Mouse (Mus musculus) heart, embryonic 10.5 days (tissue): Measurements from ENCODE around the gene Tbc1d2b. TPM values are rescaled to one million over a fixed set of nuclear protein-coding genes. Genes with fewer than 3 reads are reported as not detected.
A peak's percentile ranks its signal among the peaks of the same experiment; 100 is the strongest.

ENCODE experiments used
- DNase-seq: peaks from one replicate; pipeline ENCODE4 v3.0.0-alpha.2; 2017; ENCODE audit warnings: low spot score
- H3K27ac ChIP-seq: fragments of 300-500 bp; sonication (generic); 2 replicates; pipeline ENCODE4 v1.5.1; 2016; ENCODE audit warnings: mild to moderate bottlenecking
- H3K27me3 ChIP-seq: fragments of 300-500 bp; sonication (generic); 2 replicates; pipeline ENCODE4 v1.6.1; 2016; ENCODE audit warnings: mild to moderate bottlenecking; ENCODE audit not compliant: poor library complexity, insufficient read depth, severe bottlenecking
- H3K36me3 ChIP-seq: fragments of 300-500 bp; sonication (generic); 2 replicates; pipeline ENCODE4 v1.6.1; 2016; ENCODE audit warnings: mild to moderate bottlenecking, moderate library complexity
- H3K4me1 ChIP-seq: fragments of 300-500 bp; sonication (generic); 2 replicates; pipeline ENCODE4 v1.6.1; 2016; ENCODE audit warnings: mild to moderate bottlenecking
- H3K4me3 ChIP-seq: fragments of 300-500 bp; sonication (generic); 2 replicates; pipeline ENCODE4 v1.5.1; 2016; ENCODE audit warnings: mild to moderate bottlenecking, moderate library complexity
- H3K9me3 ChIP-seq: fragments of 300-500 bp; sonication (generic); 2 replicates; pipeline ENCODE4 v1.6.1; 2016; ENCODE audit warnings: mild to moderate bottlenecking, moderate library complexity
- WGBS: fragments of 180-500 bp; shearing (Covaris S2); methylation state at CpG from one replicate; pipeline ENCODE4 v1.1.7; 2016; 5-methylcytosine and 5-hydroxymethylcytosine counted together
- polyA plus RNA-seq: library from polyadenylated mRNA; unstranded; fragments of >200 nt; fragmentation: Nextera tagmentation; extraction: Ambion mirVana; gene quantifications from 2 replicates; pipeline ENCODE4 v1.2.1, GENCODE M21; 2016

The Tbc1d2b gene
- polyA plus RNA-seq = 7.2 and 8.0 TPM in 2 replicates

GRCm38 (mm10) chr9:90270193-90270943 is at the start of gene Tbc1d2b:
Gene Tbc1d2b (minus strand): TSS chr9:90270804.
- H3K27ac ChIP-seq = peak within 1 kb of the TSS; percentile 92
- no peaks in the 10 kb centered on the region for H3K27me3 ChIP-seq
- no peaks in the 10 kb centered on the region for H3K9me3 ChIP-seq
- under 1% methylated on average over 69 of the region's 74 CpGs for WGBS
- H3K4me3 ChIP-seq = peak within 1 kb of the TSS; percentile 90
- DNase-seq = no peak
- no peaks in the 10 kb centered on the region for H3K36me3 ChIP-seq
- peaks cover 19% of the 10 kb centered on the region for H3K4me1 ChIP-seq

GRCm38 (mm10) chr9:90316300-90316699 is 45.7 kb upstream of the Tbc1d2b start:
- Histone ChIP-seq H3K4me3 (no peak overlapping the region), H3K27me3 (no peaks in the 10 kb centered on the region), H3K36me3 (no peaks in the 10 kb centered on the region), H3K9me3 (no peaks in the 10 kb centered on the region), H3K27ac (no peak overlapping the region), H3K4me1 (no peaks in the 10 kb centered on the region)
- DNase-seq = no peak
- WGBS = 66% methylated on average over 5 of the region's 5 CpGs

- Histone ChIP-seq H3K4me1 (no peaks in the 10 kb centered on the region), H3K9me3 (no peaks in the 10 kb centered on the region), H3K4me3 (no peak overlapping the region), H3K27me3 (no peaks in the 10 kb centered on the region), H3K36me3 (no peaks in the 10 kb centered on the region), H3K27ac (no peak overlapping the region)
- WGBS = 82% methylated on average over 11 of the region's 11 CpGs
- no peak for DNase-seq
These were observed 45.1 kb upstream of the Tbc1d2b start for GRCm38 (mm10) chr9:90315662-90316061.

GRCm38 (mm10) chr9:90304254-90304653 is 33.6 kb upstream of the Tbc1d2b start:
- DNase-seq = no peak
- Histone ChIP-seq H3K9me3 (no peaks in the 10 kb centered on the region), H3K27me3 (no peaks in the 10 kb centered on the region), H3K27ac (no peak overlapping the region), H3K4me1 (0 out of 2 replicates have a peak, but pooled peaks cover 3% of the 10 kb centered on the region), H3K4me3 (no peak overlapping the region), H3K36me3 (no peaks in the 10 kb centered on the region)
- WGBS = 88% methylated on average over 2 of the region's 2 CpGs

GRCm38 (mm10) chr9:90303101-90303835 is 32.7 kb upstream of the Tbc1d2b start:
- Histone ChIP-seq H3K4me1 (0 out of 2 replicates have a peak, but pooled peaks cover 3% of the 10 kb centered on the region), H3K9me3 (no peaks in the 10 kb centered on the region), H3K4me3 (no peak overlapping the region), H3K36me3 (no peaks in the 10 kb centered on the region), H3K27ac (no peak overlapping the region), H3K27me3 (no peaks in the 10 kb centered on the region)
- DNase-seq = no peak
- 57% methylated on average over 2 of the region's 2 CpGs for whole genome bisulfite sequencing

- 79% methylated on average over 4 of the region's 4 CpGs for WGBS
- H3K36me3 ChIP-seq = no peaks in the 10 kb centered on the region
- H3K4me3 ChIP-seq = no peak overlapping the region
- no peak for DNase-seq
- no peak overlapping the region for H3K27ac ChIP-seq
- no peaks in the 10 kb centered on the region for H3K9me3 ChIP-seq
- 0 out of 2 replicates have a peak, but pooled peaks cover 3% of the 10 kb centered on the region for H3K4me1 ChIP-seq
- H3K27me3 ChIP-seq = no peaks in the 10 kb centered on the region
These were observed 32.1 kb upstream of the Tbc1d2b start for GRCm38 (mm10) chr9:90302670-90303069.

GRCm38 (mm10) chr9:90301081-90301688 is 30.6 kb upstream of the Tbc1d2b start:
- WGBS = 64% methylated on average over 4 of the region's 4 CpGs
- 0 out of 2 replicates have a peak, but pooled peaks cover 3% of the 10 kb centered on the region for H3K4me1 ChIP-seq
- DNase-seq = no peak
- no peak overlapping the region for H3K27ac ChIP-seq
- no peaks in the 10 kb centered on the region for H3K27me3 ChIP-seq
- no peak overlapping the region for H3K4me3 ChIP-seq
- no peaks in the 10 kb centered on the region for H3K9me3 ChIP-seq
- H3K36me3 ChIP-seq = no peaks in the 10 kb centered on the region

- Histone ChIP-seq H3K9me3 (no peaks in the 10 kb centered on the region), H3K27ac (no peak overlapping the region), H3K36me3 (no peaks in the 10 kb centered on the region), H3K27me3 (no peaks in the 10 kb centered on the region), H3K4me3 (no peak overlapping the region), H3K4me1 (0 out of 2 replicates have a peak, but pooled peaks cover 3% of the 10 kb centered on the region)
- 83% methylated on average over 1 of the region's 1 CpGs for WGBS
- no peak for DNase-seq
These were observed 27.0 kb upstream of the Tbc1d2b start for GRCm38 (mm10) chr9:90297637-90298036.

- Histone ChIP-seq H3K36me3 (no peaks in the 10 kb centered on the region), H3K27me3 (no peaks in the 10 kb centered on the region), H3K9me3 (no peaks in the 10 kb centered on the region), H3K27ac (no peak overlapping the region), H3K4me1 (no peaks in the 10 kb centered on the region), H3K4me3 (no peak overlapping the region)
- 69% methylated on average over 3 of the region's 3 CpGs for WGBS
- DNase-seq = no peak
These were observed 23.2 kb upstream of the Tbc1d2b start for GRCm38 (mm10) chr9:90293641-90294398.

GRCm38 (mm10) chr9:90278397-90278796 is 7.8 kb upstream of the Tbc1d2b start:
- H3K9me3 ChIP-seq = no peaks in the 10 kb centered on the region
- H3K4me1 ChIP-seq = peaks cover 17% of the 10 kb centered on the region
- H3K36me3 ChIP-seq = no peaks in the 10 kb centered on the region
- H3K27ac ChIP-seq = no peak overlapping the region
- no peak for DNase-seq
- WGBS = 33% methylated on average over 3 of the region's 3 CpGs
- H3K4me3 ChIP-seq = no peak overlapping the region
- H3K27me3 ChIP-seq = no peaks in the 10 kb centered on the region

GRCm38 (mm10) chr9:90277884-90278283 is 7.3 kb upstream of the Tbc1d2b start:
- Histone ChIP-seq H3K27ac (no peak overlapping the region), H3K9me3 (no peaks in the 10 kb centered on the region), H3K4me1 (peaks cover 17% of the 10 kb centered on the region), H3K4me3 (no peak overlapping the region), H3K27me3 (no peaks in the 10 kb centered on the region), H3K36me3 (no peaks in the 10 kb centered on the region)
- DNase-seq = no peak
- 50% methylated on average over 2 of the region's 2 CpGs for WGBS

GRCm38 (mm10) chr9:90276779-90277178 is 6.2 kb upstream of the Tbc1d2b start:
- Histone ChIP-seq H3K27me3 (no peaks in the 10 kb centered on the region), H3K4me3 (no peak overlapping the region), H3K36me3 (no peaks in the 10 kb centered on the region), H3K9me3 (no peaks in the 10 kb centered on the region), H3K27ac (no peak overlapping the region), H3K4me1 (peaks cover 17% of the 10 kb centered on the region)
- WGBS = 81% methylated on average over 1 of the region's 1 CpGs
- DNase-seq = no peak
